Mouse (Mus musculus) lung, postnatal 0 days (tissue): ENCODE measurements around the gene Cntrl.

ENCODE experiments used
- CTCF ChIP-seq: IDR thresholded peaks from 2 replicates; pipeline ENCODE4 v1.5.1; 2016; ENCODE audit warnings: antibody characterized with exemption, mild to moderate bottlenecking
- EP300 ChIP-seq: IDR thresholded peaks from 2 replicates; pipeline ENCODE4 v1.6.1; 2016; ENCODE audit warnings: antibody characterized with exemption, mild to moderate bottlenecking, control low read depth

GRCm38 (mm10) chr2:35132662-35133055 is 23.4 kb downstream of the Cntrl start:
- TF ChIP-seq CTCF (no peak), EP300 (no peak)
